Mouse (Mus musculus) liver, embryonic 14.5 days (tissue): Measurements from ENCODE around the gene Gm37240.

Source experiments
- CTCF ChIP-seq: IDR thresholded peaks from 2 replicates; pipeline ENCODE4 v1.5.1; 2016; ENCODE audit warnings: antibody characterized with exemption, low read depth, control low read depth
- EP300 ChIP-seq: IDR thresholded peaks from 2 replicates; pipeline ENCODE4 v1.6.1; 2016; ENCODE audit warnings: antibody characterized with exemption, low read depth

DNA sequence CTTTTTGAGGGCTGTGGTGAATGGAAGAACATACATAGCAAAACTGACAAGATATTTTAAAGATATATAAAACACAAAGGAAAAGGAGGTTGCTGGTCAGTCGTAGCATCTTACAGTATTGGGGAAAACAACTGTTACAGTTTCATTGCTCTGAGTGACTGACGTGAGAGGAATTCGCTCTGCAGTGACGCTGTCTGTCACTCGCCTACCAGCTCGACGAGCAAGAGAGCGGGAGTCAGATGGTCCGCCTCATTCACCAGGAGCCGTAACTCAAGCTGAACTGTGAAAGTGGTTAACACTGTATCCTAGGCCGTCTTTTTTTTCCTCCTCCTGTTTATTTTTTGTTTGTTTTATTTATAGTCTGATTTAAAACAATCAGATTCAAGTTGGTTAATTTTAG is 908.6 kb downstream of the Gm37240 start:
- no peak for TF ChIP-seq CTCF
- no peak for TF ChIP-seq EP300
